Mouse (Mus musculus) neutrophil, adult 5-6 weeks (primary cell): ENCODE results near the gene Zfp786. TPM values are rescaled to one million over a fixed set of nuclear protein-coding genes. Genes with fewer than 3 reads are reported as not detected.
"Not testable (repeated sequence)": the region's sequence is repeated elsewhere in the genome, so short reads cannot be mapped to it uniquely, and the experiment has no call there.

Experiments
- ATAC-seq: fragments of 151-379, 151-347 bp; 2 replicates; pipeline ENCODE4 v1.8.0; 2017; ENCODE audit warnings: mild to moderate bottlenecking, moderate TSS enrichment; ENCODE audit not compliant: insufficient number of reproducible peaks, poor library complexity, low FRiP score, severe bottlenecking; ENCODE audit errors: extremely low read depth
- total RNA-seq: library from RNA; stranded (forward); fragments of 200-1000 nt; gene quantifications from 2 replicates; pipeline ENCODE4 v1.2.3, GENCODE M21; 2017

Gene Zfp786
- not detected in 2 replicates for total RNA-seq

DNA sequence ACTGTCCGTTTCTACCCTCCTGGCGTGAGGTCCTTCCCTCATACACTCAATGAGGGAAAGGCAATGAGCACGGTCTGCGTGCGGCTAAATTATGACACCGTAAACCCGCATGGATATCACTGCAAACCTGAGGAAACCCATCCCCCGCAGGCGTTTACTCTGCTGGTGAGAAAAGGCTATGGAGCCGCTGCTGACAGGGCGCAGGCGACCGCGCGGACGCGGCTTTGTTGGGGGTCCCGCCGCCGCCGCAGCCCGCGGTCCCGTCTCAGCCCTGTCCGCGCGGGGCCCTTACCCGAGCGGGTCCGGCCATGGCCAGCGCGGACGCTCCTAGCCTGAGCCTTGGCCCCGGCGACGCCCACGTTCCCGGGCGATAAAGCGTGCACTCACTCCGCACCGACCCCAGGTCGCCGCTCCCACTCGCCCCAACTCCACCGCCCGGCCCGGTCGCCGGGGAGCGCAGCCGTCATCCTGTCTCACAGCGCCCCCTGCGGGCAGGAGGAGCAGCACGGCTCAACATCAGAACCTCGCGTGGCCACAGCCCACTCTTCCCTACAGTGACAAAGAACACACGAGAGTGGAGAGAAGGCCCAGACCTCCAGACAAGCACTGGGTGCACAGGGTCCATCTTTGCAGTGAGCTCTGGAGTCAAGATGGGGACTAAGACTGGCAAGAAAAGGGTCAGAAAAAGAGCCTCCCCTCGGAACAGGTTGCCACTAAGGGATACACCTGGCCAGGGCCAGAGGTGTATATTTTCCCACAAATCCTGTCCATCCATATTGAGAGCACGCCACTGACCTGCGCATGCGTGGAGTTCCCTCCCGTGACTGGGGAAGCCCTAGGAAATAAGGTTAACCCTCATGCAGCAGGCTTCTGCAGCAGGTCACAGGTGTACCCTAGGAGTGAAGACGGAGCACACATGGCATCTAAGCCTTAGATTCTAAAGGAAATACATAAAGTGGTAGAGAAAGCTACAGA lies at the start of gene Zfp786:
Gene Zfp786 (minus strand): TSS at position 764 of the 975 bp plus-strand sequence.
- ATAC-seq, result peak; percentile 92

DNA sequence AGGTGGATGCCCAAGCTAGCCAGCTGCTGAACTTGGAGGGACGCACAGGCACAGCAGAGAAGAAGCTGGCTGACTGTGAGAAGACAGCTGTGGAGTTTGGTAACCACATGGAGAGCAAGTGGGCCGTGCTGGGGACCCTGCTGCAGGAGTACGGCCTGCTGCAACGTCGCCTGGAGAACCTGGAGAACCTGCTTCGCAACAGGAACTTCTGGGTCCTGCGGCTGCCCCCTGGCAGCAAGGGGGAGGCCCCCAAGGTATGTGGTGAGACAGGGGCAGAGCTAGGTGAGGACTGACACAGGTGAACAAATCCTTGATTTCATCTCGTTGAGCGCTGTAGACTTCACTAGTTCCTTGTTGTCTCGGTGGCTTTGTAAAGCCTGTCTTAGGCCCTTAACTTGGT lies 49.5 kb upstream of the Zfp786 start:
- ATAC-seq, result no peak

DNA sequence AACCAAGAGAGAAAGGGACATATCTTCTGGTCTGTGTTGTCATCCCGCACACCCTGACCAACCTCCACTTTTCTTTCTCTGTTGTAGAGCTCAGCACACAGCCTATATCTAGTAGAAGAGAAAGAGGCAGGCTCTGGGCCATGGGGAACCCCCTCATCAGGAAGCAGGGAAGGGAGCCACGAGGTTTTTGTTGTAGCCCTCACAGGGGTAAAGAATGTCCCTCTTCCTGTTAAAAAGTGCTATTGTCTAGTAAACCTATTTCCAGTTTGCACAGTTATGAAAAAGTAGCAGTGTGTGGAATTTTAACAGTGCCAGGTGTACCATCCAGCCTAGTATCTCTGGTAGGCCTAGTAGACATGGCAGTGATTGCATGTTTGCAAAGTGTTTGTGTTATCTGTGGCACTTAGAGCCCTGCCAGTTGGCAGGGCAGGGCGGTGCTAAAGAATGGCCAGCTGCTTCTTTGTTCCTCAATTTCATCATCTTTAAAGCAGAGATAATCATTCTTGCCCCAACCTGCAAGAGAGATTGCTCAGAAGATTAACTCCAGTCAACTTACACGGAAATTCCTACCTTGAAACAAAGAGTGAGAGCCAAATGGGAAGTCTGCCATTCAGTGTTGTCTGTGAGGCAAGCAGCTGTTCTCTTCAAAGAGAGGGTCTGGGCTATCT lies 48.5 kb upstream of the Zfp786 start:
- ATAC-seq, result no peak

GRCm38 (mm10) chr6:47878593-47878992 lies 47.9 kb upstream of the Zfp786 start:
- no peak for ATAC-seq

- no peak for ATAC-seq
Measured at GRCm38 (mm10) chr6:47878133-47878514, 47.5 kb upstream of the Zfp786 start.

DNA sequence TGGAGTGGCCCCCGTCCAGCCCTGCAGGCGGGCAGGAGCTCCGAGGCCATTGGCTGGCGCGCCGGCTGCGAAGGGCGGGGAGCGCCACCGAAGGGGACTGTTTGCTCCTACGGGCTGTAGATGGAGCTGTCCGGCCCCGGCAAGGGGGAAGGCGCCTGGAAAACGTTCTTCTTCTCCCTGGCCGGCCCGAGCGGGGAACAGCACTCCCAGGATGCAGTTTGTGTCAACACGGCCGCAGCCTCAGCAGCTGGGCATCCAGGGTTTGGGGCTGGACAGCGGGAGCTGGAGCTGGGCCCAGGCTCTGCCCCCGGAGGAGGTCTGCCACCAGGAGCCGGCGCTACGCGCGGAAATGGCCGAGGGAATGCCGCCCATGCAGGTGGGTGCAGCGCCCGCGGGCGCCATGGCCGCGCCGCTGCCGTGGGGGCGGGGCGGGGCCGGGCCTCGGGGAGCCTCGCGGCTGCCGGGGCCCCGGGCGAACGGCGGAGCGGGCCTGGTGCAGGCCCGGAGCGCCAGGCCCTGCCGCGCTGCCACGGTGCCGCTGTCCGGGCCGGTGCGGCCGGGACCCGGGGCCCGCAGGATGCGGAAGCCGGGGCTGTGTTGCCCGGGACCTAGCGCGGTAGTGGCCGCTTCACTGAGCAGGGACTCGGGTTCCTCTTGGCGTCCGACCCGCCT lies 46.9 kb upstream of the Zfp786 start:
- ATAC-seq, result peak; percentile 77

- ATAC-seq, result no peak
Measured at GRCm38 (mm10) chr6:47877058-47877457, 46.4 kb upstream of the Zfp786 start, which contains the start of gene Zfp282. Zfp282 (plus strand) TSS chr6:47877204.

- ATAC-seq, result no peak
Measured at GRCm38 (mm10) chr6:47872266-47872665, 41.6 kb upstream of the Zfp786 start.

- not testable (repeated sequence) for ATAC-seq
Measured at GRCm38 (mm10) chr6:47857729-47858128, 27.1 kb upstream of the Zfp786 start.

GRCm38 (mm10) chr6:47857241-47857640 lies 26.6 kb upstream of the Zfp786 start:
- ATAC-seq, result no peak

DNA sequence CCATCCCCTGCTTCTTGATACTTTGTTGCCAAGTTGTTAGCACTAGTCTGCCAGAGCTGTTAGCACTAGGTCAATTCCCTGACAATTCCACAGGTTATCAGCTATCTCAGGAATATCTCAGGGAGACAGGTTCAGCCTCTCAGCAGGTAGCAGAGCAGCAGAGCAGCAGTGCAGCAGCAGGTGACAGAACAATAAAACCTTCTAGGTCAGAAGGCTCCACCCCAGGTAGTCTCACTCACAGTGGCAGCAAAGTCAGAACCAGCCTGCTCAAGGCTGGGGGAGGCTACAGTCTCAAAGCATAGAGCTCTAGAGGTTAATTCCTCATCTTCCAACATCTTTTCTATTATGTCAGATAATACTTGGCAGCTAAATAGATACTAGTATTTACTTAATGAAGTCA lies 15.1 kb upstream of the Zfp786 start:
- no peak for ATAC-seq

- ATAC-seq, result no peak
Measured at GRCm38 (mm10) chr6:47842337-47842736, 11.7 kb upstream of the Zfp786 start.

DNA sequence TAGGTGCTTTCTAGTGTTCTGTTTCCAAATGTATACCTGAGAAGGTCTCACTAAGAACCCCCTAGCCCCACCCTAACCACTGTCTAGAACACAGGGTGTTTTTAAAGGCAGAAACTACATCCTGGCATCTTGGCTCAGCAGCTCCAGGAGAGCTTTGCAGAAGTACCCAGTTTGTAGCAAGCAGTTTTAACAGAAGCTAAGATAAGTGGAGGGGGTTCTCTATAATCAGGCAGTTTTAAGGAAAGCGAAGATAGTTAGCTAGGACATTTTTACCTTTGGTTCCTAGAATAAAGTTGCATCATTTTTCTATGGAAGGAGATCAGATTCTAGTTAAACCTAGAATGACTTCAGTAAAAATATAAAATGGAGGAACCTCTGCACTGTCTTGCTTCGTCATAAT lies 11.2 kb upstream of the Zfp786 start:
- ATAC-seq, result no peak

GRCm38 (mm10) chr6:47841077-47841476 lies 10.4 kb upstream of the Zfp786 start:
- no peak for ATAC-seq

GRCm38 (mm10) chr6:47837630-47838029 lies 7.0 kb upstream of the Zfp786 start:
- ATAC-seq, result no peak

GRCm38 (mm10) chr6:47835984-47836521 lies 5.4 kb upstream of the Zfp786 start:
- ATAC-seq, result peak; percentile 29; the same call in 1 of the 2 replicates

GRCm38 (mm10) chr6:47835482-47835983 lies 4.9 kb upstream of the Zfp786 start, which contains the start of gene Zfp398:
Zfp398 (plus strand) TSS chr6:47835661.
- peak; percentile 93 for ATAC-seq

DNA sequence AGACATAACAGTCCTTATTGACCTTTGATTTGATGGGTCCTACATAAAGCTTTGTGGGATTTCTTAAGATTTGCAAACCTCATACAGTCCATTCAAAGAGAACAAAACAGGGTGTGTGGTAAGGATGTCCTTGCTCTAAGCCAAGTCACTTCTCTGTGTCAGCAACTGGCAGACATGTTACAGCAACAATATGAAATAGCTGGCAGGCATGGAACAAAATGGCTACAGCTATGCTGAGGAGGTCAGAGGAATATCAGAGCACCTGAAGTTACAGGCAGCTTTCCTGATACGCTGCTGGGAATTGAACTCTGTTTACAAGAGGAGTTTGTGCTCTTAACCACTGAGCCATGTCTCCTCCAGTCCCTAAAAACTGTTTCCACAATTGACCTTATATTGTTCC lies 1.6 kb upstream of the Zfp786 start:
- ATAC-seq, result no peak

GRCm38 (mm10) chr6:47828950-47829349 lies 1.7 kb downstream of the Zfp786 start:
- no peak for ATAC-seq
